Mouse (Mus musculus) heart, embryonic 10.5 days (tissue): Measurements from ENCODE around the gene Tmem266. TPM values are rescaled to one million over a fixed set of nuclear protein-coding genes. Genes with fewer than 3 reads are reported as not detected.

ENCODE experiments used
- DNase-seq: peaks from one replicate; pipeline ENCODE4 v3.0.0-alpha.2; 2017; ENCODE audit warnings: low spot score
- H3K27ac ChIP-seq: fragments of 300-500 bp; sonication (generic); 2 replicates; pipeline ENCODE4 v1.5.1; 2016; ENCODE audit warnings: mild to moderate bottlenecking
- H3K27me3 ChIP-seq: fragments of 300-500 bp; sonication (generic); 2 replicates; pipeline ENCODE4 v1.6.1; 2016; ENCODE audit warnings: mild to moderate bottlenecking; ENCODE audit not compliant: poor library complexity, insufficient read depth, severe bottlenecking
- H3K36me3 ChIP-seq: fragments of 300-500 bp; sonication (generic); 2 replicates; pipeline ENCODE4 v1.6.1; 2016; ENCODE audit warnings: mild to moderate bottlenecking, moderate library complexity
- H3K4me1 ChIP-seq: fragments of 300-500 bp; sonication (generic); 2 replicates; pipeline ENCODE4 v1.6.1; 2016; ENCODE audit warnings: mild to moderate bottlenecking
- H3K4me3 ChIP-seq: fragments of 300-500 bp; sonication (generic); 2 replicates; pipeline ENCODE4 v1.5.1; 2016; ENCODE audit warnings: mild to moderate bottlenecking, moderate library complexity
- H3K9me3 ChIP-seq: fragments of 300-500 bp; sonication (generic); 2 replicates; pipeline ENCODE4 v1.6.1; 2016; ENCODE audit warnings: mild to moderate bottlenecking, moderate library complexity
- WGBS: fragments of 180-500 bp; shearing (Covaris S2); methylation state at CpG from one replicate; pipeline ENCODE4 v1.1.7; 2016; 5-methylcytosine and 5-hydroxymethylcytosine counted together
- polyA plus RNA-seq: library from polyadenylated mRNA; unstranded; fragments of >200 nt; fragmentation: Nextera tagmentation; extraction: Ambion mirVana; gene quantifications from 2 replicates; pipeline ENCODE4 v1.2.1, GENCODE M21; 2016

Tmem266 gene
- polyA plus RNA-seq, 1 experiment from 2014 or later, result 0.13 TPM

- WGBS, result 21% methylated on average over 5 of the region's 5 CpGs
- H3K27me3 ChIP-seq, result 0 out of 2 replicates have a peak, but pooled peaks cover 3% of the 10 kb centered on the region
- H3K4me3 ChIP-seq, result no peak overlapping the region
- no peaks in the 10 kb centered on the region for H3K36me3 ChIP-seq
- H3K27ac ChIP-seq, result no peak overlapping the region
- no peaks in the 10 kb centered on the region for H3K9me3 ChIP-seq
- peaks cover 10% of the 10 kb centered on the region; the same call in 1 of the 2 replicates for H3K4me1 ChIP-seq
- DNase-seq, result no peak
Observed at GRCm38 (mm10) chr9:55382441-55382840, 55.7 kb downstream of the Tmem266 start.

DNA sequence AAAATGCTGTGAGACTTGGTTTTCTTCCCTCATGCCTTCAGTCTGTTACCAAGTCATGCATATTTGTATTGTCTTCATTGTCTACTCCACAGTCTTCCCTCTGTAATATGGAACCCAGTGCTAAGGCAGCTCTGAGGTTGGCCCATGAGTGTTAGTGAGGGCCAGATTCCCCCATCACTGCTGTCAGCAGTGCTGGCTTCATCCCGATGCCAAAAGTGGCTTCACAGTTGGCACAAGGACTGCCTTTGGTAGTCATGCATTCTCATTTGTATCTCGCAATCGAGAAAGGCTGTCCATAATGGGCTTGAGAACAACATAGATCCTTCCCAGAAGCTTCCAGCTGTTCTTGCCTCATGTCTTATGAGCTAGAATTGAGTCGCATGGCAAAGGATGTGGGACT, 59.4 kb downstream of the Tmem266 start:
- DNase-seq, result no peak
- WGBS, result 92% methylated on average over 4 of the region's 4 CpGs
- Histone ChIP-seq H3K27me3 (no peaks in the 10 kb centered on the region), H3K36me3 (no peaks in the 10 kb centered on the region), H3K4me3 (no peak overlapping the region), H3K27ac (no peak overlapping the region), H3K4me1 (peaks cover 7% of the 10 kb centered on the region; the same call in 1 of the 2 replicates), H3K9me3 (no peaks in the 10 kb centered on the region)

GRCm38 (mm10) chr9:55387862-55388505, 61.3 kb downstream of the Tmem266 start:
- DNase-seq, result no peak
- H3K27ac ChIP-seq, result no peak overlapping the region
- H3K36me3 ChIP-seq, result no peaks in the 10 kb centered on the region
- peaks cover 10% of the 10 kb centered on the region for H3K4me1 ChIP-seq
- WGBS, result 71% methylated on average over 14 of the region's 14 CpGs
- peaks cover 3% of the 10 kb centered on the region; the same call in 1 of the 2 replicates for H3K27me3 ChIP-seq
- H3K4me3 ChIP-seq, result no peak overlapping the region
- no peaks in the 10 kb centered on the region for H3K9me3 ChIP-seq

DNA sequence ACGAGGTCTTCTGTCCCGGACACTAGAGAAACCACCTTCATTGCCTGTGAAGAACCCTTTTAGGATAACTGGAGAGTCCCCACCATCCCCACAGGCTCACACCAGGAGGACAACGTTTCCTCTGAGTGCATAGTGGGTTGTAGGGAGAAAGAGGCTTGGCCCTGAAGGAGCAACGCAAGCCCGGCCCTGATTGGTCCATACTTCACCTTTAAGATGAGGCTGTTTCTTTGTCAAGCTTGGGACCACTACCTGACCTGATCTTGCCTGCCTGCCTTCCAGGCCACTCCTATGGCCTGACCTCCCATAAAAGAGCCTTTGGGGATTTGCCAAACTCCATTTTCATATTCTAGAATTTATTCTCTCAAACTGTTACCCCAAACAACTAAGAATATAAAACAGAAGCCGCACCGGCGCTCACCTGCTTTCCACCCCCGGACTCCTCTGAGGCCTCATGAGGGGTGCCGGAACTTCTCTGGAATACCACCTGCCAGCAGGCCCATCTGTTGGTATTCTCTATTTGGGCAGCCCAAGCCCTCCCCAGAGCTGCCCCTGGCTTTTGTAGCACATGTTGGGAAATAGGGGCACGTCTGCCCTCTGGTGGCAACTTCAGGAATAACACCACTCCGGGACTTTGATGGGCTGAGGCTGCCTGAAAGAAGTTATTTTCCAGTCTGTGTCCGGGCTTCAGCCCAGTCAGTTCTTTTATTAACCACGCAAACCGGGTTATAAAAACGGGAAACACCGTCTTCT, 65.4 kb downstream of the Tmem266 start:
- Histone ChIP-seq H3K36me3 (no peaks in the 10 kb centered on the region), H3K27ac (no peak overlapping the region), H3K9me3 (no peaks in the 10 kb centered on the region), H3K4me3 (no peak overlapping the region), H3K4me1 (peaks cover 5% of the 10 kb centered on the region), H3K27me3 (peaks cover 30% of the 10 kb centered on the region)
- WGBS, result 26% methylated on average over 17 of the region's 17 CpGs
- peak; percentile 81 for DNase-seq

DNA sequence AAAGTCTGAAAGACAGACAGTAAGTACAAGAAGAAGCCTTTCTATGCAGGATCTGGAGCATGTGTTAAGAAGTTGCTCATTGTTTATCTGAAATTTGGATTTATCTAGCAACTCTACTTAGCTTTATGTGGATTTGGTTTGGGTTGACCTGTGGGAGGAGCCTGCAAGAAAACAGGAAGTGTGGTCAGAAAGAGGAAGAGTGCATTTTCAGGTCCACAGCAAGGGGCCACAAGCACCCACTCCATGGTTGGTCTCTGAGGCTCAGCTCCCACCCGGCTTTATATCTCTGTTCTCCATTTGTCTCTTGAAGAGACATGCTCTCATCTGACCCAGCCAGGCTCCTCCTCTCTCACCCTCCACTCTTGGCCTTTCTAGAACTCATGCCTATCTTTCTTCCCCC, 68.9 kb downstream of the Tmem266 start:
- peaks cover 3% of the 10 kb centered on the region; the same call in 1 of the 2 replicates for H3K4me1 ChIP-seq
- no peak overlapping the region for H3K27ac ChIP-seq
- H3K27me3 ChIP-seq, result peaks cover 41% of the 10 kb centered on the region
- 82% methylated on average over 1 of the region's 1 CpGs for WGBS
- H3K36me3 ChIP-seq, result no peaks in the 10 kb centered on the region
- no peaks in the 10 kb centered on the region for H3K9me3 ChIP-seq
- no peak for DNase-seq
- no peak overlapping the region for H3K4me3 ChIP-seq

DNA sequence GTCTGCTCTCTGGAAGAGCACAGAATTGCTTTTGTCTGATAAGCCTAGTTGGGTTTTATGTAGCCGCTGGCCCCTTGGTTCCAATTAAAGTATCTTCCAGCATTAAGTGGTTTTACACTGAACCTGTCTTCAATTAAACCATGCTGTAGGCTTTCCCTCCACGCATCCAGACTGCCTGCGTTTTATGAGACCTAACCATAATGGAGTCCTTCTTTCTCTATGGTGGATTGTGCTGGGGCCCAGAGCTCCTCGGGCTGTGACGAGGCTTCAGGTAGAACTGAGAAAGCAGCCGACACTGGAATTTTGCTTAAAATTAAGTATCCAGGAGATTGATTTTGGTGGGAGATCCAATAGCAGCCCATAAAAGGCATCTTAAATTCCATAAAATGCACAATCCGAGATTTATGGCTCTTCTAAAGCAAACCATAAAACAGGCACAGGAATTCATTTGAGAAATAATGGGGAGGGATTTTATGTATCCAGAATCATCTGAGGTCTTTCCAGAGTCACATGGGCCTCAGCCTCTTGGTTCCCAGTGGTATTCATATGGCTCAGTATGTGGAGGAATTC, 72.4 kb downstream of the Tmem266 start:
- no peak for DNase-seq
- Histone ChIP-seq H3K27me3 (peaks cover 36% of the 10 kb centered on the region), H3K9me3 (no peaks in the 10 kb centered on the region), H3K27ac (no peak overlapping the region), H3K4me3 (no peak overlapping the region), H3K4me1 (no peaks in the 10 kb centered on the region), H3K36me3 (no peaks in the 10 kb centered on the region)
- WGBS, result 83% methylated on average over 7 of the region's 7 CpGs

GRCm38 (mm10) chr9:55402276-55402675, 75.6 kb downstream of the Tmem266 start:
- 76% methylated on average over 7 of the region's 7 CpGs for WGBS
- H3K4me3 ChIP-seq, result no peak overlapping the region
- H3K27me3 ChIP-seq, result peaks cover 19% of the 10 kb centered on the region; the same call in 1 of the 2 replicates
- no peak overlapping the region for H3K27ac ChIP-seq
- H3K9me3 ChIP-seq, result no peaks in the 10 kb centered on the region
- no peaks in the 10 kb centered on the region for H3K36me3 ChIP-seq
- DNase-seq, result no peak
- H3K4me1 ChIP-seq, result peaks cover 10% of the 10 kb centered on the region

DNA sequence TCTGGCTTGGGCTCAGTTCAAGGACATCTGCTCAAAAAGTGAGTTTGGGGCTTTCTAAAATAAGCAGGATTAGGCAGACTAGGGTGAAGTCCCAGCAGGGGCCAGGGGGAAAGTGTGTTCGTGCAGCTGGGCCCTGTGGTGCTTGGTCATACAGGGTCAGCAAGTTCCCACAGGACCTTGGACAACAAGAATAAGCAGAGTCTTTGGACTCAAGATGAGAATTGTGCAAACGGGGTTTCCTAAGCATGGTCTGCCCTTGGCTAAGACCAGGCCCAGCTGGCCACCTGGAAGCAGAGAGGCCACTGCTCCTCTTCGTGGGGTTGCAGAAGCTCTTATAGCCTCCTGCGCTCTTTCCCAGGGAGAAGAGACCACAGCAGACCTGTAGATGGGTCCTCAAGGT, 77.5 kb downstream of the Tmem266 start:
- Histone ChIP-seq H3K9me3 (no peaks in the 10 kb centered on the region), H3K4me1 (peaks cover 16% of the 10 kb centered on the region), H3K27me3 (peaks cover 31% of the 10 kb centered on the region; the same call in 1 of the 2 replicates), H3K4me3 (no peak overlapping the region), H3K36me3 (no peaks in the 10 kb centered on the region), H3K27ac (no peak overlapping the region)
- 78% methylated on average over 4 of the region's 4 CpGs for WGBS
- no peak for DNase-seq

DNA sequence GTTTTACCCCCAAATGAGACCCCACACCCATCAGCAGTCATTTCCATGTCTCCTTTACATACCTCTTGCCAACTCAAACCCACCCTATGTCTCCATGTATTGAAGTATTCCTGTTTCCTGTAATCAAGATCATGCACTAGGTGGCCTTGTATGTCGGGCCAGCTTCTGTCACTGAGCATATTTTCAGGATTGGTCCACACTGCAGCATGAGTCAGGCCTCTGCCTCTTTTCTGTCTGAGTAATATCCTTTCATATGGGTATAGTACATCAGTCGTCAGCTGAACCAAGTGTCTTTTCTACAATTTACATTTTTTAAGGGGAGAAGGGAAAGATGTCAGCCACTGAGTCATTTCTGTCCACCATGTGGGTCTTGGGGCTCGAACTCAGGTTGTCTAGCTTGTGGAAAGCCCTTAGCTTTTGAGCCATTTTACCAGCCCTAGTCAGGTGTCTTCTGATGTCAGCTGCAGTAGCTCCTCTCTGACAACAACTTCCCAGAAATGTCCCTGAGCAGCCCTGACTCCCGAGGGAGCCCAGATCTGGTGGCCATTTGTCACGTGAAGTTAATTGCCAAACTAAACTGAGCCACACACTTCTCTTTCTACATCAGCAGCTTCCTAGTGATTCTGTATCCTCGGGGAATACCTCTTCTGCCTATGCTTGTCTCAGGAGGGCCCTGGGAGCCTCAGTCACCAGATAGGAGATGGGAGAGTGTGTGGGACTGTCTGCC, 78.4 kb downstream of the Tmem266 start:
- DNase-seq, result no peak
- no peaks in the 10 kb centered on the region for H3K36me3 ChIP-seq
- no peak overlapping the region for H3K4me3 ChIP-seq
- H3K9me3 ChIP-seq, result no peaks in the 10 kb centered on the region
- H3K4me1 ChIP-seq, result peaks cover 16% of the 10 kb centered on the region
- peaks cover 33% of the 10 kb centered on the region; the same call in 1 of the 2 replicates for H3K27me3 ChIP-seq
- 59% methylated on average over 6 of the region's 6 CpGs for WGBS
- H3K27ac ChIP-seq, result no peak overlapping the region

DNA sequence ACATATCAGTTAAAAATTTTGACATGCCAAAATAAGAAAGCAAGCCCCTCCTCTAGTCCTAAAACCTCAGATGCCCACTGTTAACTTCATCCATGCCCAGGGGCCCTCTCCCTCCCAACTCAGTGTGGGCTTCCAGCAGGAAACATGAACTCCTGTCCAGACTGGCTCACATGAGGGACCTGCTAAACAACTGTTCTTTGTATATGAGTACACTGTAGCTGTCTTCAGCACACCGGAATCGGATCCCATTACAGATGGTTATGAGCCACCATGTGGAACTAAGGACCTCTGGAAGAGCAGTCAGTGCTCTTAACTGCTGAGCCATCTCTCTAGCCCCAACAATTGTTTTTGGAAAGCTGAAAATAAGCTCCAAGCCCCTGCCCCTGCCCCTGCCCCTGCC, 80.1 kb downstream of the Tmem266 start:
- Histone ChIP-seq H3K27me3 (peaks cover 35% of the 10 kb centered on the region), H3K9me3 (no peaks in the 10 kb centered on the region), H3K4me1 (peaks cover 19% of the 10 kb centered on the region), H3K36me3 (no peaks in the 10 kb centered on the region), H3K4me3 (no peak overlapping the region), H3K27ac (no peak overlapping the region)
- WGBS, result 73% methylated on average over 2 of the region's 2 CpGs
- no peak for DNase-seq

DNA sequence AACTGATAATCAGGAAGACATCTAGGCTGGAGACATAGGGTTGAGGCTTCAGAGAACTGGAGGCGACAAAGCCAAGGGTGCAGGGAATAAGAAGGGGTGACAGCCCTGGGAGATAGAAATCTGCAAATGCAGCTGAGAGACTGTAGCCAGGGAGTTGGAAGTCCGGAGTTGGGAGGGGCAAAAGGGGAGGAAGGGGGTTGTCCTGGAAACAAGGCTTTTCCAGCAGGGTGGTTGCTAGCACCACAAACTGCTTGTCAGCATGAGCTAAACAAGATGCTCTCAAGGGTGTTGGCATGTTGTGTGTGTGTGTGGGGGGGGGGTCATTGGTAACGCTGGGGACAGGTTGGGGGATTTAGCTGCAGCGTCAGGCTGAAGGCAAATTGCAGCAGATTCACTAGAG, 82.1 kb downstream of the Tmem266 start:
- Histone ChIP-seq H3K36me3 (no peaks in the 10 kb centered on the region), H3K4me1 (peaks cover 23% of the 10 kb centered on the region), H3K9me3 (no peaks in the 10 kb centered on the region), H3K4me3 (no peak overlapping the region), H3K27me3 (peaks cover 56% of the 10 kb centered on the region), H3K27ac (no peak overlapping the region)
- no peak for DNase-seq
- 18% methylated on average over 4 of the region's 4 CpGs for WGBS

DNA sequence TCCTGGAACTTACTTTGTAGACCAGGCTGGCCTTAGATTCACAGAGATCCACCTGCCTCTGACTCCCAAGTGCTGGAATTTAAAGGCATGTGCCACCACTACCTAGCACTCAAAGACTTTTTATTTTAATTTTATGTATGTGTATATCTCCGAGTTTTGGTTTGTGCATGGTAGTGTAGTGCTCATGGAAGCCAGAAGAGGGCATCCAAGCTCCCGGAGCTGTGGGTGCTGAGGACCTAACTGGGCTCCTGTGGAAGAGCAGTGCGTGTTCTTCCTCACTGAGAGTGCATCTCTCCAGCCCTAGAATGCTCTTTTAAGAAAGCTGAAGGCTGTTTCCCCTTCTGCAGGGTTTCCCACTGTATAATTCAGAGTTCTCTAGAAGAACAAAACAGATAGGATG, 83.1 kb downstream of the Tmem266 start:
- DNase-seq, result no peak
- H3K9me3 ChIP-seq, result no peaks in the 10 kb centered on the region
- no peak overlapping the region for H3K27ac ChIP-seq
- peaks cover 23% of the 10 kb centered on the region for H3K4me1 ChIP-seq
- H3K36me3 ChIP-seq, result no peaks in the 10 kb centered on the region
- WGBS, result 38% methylated on average over 3 of the region's 3 CpGs
- peaks cover 66% of the 10 kb centered on the region for H3K27me3 ChIP-seq
- H3K4me3 ChIP-seq, result no peak overlapping the region

GRCm38 (mm10) chr9:55410430-55410829, 83.7 kb downstream of the Tmem266 start:
- 54% methylated on average over 6 of the region's 6 CpGs for WGBS
- no peaks in the 10 kb centered on the region for H3K36me3 ChIP-seq
- H3K27me3 ChIP-seq, result peaks cover 72% of the 10 kb centered on the region
- no peaks in the 10 kb centered on the region for H3K9me3 ChIP-seq
- H3K4me1 ChIP-seq, result peaks cover 23% of the 10 kb centered on the region
- no peak for DNase-seq
- H3K4me3 ChIP-seq, result no peak overlapping the region
- H3K27ac ChIP-seq, result no peak overlapping the region
